Mouse (Mus musculus): ENCODE measurements around the gene Adm2. TPM values are rescaled to one million over a fixed set of nuclear protein-coding genes. Genes with fewer than 3 reads are reported as not detected.

Gene Adm2
- not detected in 2 replicates for total RNA-seq (2015)
- not detected in 2 replicates for total RNA-seq (2017)

DNA sequence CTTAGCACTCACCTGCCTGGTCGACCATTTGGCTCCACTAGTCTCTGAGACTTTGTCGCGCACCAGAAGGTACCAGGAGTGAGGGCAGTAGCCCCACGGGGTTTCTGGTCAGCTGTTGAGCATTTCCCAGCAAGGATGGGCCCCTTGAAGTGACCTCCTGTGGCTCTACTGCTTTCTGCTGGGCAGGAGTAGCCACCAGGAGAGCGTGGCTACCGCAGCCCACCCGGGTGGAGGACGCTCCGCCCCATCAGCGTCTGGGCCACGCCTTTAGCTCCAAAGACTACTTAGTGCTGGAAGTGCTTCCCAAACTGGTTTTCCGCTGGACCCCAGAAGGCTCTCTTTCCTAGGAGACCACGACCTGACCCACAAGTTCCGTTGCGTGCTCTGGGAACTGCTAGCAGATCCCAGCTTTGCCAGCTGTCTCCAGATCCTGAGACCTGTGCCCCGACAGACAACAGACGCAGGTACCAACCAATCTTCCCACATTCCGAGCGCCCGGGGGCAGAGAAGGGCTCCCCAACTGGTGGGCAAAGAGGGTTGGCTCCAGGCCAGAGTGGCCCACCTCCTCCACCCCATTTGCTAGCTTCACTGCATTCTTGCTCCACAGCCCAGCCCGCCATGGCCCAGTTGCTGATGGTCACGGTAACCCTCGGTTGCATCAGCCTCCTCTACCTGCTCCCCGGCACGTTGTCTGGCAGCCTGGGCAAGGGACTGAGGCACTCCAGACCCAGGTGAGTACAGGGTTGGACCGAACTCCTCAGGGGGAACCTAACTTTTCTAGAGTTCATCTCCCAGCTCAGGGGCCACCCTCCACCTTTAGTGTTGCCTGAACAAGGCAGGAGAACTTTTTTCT lies at the start of gene Adm2:
Gene Adm2, plus strand, starts transcription at position 51 of the 853 bp plus-strand sequence.
- ATAC-seq (replicated peaks; ENCODE audit: poor library complexity) = no peak

DNA sequence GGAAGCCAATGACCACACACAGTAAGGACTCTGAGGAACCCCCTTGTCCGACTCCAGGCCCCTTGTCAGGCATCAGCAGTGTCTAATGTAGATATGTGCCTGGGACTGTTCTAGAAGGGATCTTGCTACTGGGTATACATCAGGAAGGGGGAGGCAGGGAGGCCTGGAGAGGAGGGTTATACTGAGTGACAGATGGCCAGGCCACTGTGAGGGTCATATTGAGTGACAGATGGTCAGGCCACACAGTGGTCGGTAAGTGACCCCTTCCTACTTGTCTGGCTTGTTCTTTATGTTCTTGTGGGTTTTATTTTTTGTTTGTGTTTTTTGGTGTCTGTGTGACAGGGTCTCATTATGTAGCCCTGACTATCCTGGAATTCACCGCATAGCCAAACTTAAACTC lies 47.0 kb upstream of the Adm2 start:
- ATAC-seq (replicated peaks; ENCODE audit: poor library complexity) = no peak

DNA sequence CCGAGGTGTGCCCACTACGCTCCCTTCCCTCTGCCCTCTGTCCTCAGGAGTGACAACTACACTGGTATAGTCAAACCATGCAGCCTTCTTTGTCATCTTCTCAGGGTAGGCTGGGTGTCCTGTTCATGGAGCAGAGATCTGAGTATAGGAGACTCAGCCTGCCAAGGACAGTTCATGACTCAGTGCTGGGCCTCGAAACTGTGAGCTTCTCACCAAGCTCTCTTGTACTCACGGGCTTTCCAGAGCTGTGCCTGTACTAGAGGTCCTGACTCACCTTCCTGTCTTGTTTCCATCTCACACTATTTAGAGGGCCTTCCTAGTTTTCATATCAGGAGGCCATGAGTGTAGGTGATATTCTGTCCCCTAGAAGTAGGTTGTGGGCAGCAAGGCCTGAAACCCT lies 45.2 kb upstream of the Adm2 start:
- no peak for ATAC-seq (replicated peaks; ENCODE audit: poor library complexity)

DNA sequence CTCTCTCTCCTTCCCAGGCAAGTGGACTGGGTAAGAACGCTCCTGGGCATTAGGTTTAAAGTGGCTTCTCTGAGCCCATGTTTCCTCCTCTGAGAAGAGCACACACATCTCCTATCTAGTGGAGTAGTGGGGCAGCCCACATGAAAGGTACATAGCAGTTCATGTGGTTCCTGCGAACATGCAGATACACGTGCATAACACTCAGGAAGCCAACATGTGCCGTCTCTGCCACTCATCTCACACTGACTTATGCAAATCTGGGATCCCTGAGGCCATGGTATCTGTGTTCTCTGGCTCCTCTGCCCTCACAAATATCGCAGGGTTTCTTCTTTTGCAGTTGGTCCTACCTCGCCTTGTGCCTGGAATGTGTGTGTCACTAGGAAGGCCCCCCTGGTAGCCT lies 40.0 kb upstream of the Adm2 start:
- ATAC-seq (replicated peaks; ENCODE audit: poor library complexity) = no peak

DNA sequence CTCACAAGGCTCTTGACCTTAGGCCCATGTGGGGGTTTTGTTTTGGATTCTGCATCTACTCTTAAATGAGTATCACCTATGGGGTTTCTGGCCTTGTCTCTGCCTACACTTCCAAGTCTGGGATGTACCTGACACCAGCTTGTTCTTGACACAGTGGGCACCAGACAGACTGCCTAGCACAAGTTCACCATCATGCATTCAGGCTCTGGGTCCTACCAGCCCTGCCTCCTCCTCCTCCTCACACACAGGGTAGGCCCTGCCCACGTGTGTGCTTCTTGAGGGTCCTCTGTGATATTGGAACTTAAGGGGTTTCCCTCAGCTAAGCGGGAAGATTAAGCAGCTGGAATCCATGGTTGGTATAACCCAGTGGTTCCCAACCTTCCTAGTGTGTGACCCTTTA lies 38.4 kb upstream of the Adm2 start:
- no peak for ATAC-seq (replicated peaks; ENCODE audit: poor library complexity)

DNA sequence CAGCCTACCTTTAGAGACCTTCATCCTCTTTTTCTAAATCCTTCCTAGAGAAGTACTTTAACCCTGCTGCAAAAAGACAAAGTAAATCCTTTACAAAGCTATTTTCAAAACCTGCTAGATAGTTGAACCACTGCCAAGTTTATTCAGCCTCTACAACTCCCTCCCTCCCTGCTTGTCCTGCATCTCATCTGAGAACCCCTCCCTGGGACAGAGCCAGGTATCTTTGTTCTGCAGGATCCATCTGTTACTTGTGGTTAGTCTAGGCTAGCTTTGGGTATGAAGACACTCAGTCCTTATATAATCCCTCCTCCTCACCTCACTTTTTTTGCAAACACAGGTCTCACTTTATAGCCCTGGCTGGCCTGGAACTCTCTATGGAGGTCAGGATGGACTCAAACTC lies 37.5 kb upstream of the Adm2 start:
- peak; percentile 72 for ATAC-seq (replicated peaks; ENCODE audit: poor library complexity)

DNA sequence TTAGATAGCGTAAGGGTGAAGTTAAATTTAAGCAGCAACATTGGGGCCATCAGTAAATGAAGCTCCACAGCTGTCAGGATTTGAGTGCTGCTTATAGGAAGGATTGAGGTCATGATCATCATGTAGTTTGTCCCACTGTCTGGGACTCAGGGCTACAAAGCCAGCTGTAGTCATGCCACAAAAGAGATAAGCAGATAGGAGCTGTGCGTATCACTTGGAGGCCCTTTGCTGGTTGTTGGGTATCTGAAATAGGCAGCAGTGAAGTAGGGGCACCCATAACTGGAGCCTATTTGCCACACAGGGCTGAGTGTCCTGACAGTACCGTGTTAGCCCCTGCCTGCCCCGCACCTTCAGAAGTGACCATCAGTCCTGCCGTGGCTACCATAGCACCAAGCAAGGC lies 37.0 kb upstream of the Adm2 start:
- ATAC-seq (replicated peaks; ENCODE audit: poor library complexity) = peak; percentile 81

DNA sequence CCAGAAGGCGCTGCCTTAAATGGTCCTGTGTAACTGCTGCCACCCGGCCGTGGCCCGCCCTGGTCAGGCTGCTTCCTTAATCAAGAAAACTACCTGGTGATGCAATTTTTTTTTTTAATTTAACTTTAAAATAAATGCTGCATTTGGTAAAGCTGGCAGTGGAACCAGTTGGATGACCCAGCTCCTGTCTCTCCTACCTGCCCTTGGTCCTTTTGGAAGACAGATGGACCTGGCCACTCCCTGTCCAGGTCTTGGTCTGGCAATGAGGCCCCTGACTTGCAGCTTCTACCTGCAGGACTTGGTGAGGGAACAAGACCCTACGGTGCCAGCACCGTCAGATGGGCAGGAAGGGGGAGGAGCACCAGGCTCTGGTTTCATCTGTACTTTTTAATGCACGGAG lies 36.4 kb upstream of the Adm2 start:
- ATAC-seq (replicated peaks; ENCODE audit: poor library complexity) = peak; percentile 6; the same call in 1 of the 2 replicates

DNA sequence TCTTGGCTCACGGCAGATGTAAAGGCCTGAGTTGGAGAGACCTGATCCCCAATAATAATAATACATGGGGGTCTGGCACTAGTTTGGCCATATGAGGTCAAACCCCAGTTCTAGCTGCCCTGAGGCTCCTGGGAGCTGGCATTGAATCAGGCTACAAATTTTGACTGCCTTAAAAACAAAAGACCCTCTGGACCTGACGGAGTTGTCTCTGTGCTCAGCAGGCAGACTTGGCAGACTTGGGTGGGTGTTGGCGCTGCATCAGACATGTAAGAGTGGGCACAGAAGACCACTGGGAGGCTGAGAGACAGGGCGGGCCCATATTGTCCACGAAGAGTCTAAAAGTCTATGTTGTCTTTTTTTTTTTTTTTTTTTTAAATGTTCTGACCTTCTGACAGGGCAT lies 35.9 kb upstream of the Adm2 start:
- no peak for ATAC-seq (replicated peaks; ENCODE audit: poor library complexity)

DNA sequence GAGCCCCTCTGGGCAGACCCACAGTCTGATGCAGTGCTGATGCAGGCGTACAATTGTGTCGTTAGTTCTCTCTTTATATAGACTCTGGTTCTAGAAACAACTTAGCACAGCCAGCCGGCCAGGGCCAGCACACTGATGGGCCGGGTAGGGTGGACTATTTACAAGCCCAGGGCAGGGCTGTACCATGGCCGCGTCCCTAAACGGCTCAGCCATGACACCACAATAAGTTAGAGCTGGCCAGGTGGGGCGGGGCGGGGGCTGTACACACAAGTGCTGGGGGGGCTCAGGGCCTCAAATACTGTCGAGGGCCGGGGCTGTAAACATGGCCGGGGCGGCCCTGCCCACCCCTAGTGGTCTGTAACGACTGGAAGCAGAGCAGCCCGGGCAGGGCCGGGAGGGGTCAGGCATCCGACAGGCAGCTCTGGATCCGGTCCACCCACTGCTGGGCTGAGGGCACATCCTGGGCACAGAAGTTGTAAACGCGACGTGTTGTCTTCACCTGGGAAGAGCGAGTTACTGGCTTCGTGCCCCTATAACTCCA lies 34.2 kb upstream of the Adm2 start:
- ATAC-seq (replicated peaks; ENCODE audit: poor library complexity) = no peak

DNA sequence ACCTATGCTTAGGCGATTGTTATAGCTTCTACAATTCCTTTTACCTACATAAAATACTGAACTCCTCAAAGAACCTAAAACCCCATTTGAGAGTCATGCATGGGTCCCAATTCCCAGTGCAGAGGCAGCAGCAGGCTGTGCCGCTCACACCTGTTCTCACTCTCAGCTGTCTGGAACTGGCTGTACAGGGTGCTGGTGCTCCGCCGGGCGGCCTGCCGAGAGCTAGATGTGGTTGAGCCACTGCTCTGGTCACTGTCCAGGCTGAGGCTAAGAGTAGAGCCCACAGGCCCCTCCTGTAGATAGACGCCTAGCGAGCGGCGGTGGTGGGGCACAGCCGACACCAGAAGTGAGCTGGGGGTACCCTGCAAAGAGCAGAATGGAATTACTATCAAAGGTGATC lies 33.1 kb upstream of the Adm2 start:
- no peak for ATAC-seq (replicated peaks; ENCODE audit: poor library complexity)

DNA sequence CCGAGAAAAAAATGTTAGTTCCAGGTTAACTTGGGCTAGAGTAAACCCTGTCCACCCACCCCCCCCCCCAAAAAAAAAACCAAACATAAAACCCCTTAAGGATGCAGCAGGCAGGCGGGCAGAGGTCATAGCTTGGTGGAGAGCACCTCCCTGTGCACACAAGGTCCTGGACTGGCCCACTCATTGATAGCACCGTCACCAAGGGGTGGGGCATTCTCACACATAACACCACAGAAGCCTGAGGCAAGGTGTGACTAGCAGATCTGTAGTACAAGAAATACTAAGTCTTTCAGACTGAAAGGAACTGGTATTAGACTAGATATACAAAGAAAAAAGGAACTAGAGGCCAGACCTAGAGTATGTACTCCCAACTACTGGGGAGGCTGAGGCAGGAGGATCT lies 31.0 kb upstream of the Adm2 start:
- peak; percentile 63 for ATAC-seq (replicated peaks; ENCODE audit: poor library complexity)

DNA sequence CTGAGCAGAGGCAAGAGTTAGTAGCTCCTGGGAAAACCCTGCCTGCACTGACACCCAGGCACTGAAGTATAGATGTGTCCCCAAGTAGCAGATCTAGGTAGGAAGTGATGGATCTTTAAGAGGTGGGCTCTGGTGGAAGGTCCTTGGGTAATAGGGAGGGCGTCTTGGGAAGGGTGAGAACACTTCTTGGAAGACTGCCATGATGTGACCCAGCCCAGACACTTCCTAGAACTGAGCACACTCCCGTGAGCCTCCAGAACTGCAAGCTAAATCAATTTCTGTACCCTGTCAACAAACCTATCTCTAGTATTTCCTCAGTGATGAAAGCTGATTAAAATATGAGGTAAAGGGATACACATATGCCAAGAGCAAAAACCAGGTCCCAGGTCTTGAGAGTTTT lies 29.7 kb upstream of the Adm2 start:
- ATAC-seq (replicated peaks; ENCODE audit: poor library complexity) = no peak

DNA sequence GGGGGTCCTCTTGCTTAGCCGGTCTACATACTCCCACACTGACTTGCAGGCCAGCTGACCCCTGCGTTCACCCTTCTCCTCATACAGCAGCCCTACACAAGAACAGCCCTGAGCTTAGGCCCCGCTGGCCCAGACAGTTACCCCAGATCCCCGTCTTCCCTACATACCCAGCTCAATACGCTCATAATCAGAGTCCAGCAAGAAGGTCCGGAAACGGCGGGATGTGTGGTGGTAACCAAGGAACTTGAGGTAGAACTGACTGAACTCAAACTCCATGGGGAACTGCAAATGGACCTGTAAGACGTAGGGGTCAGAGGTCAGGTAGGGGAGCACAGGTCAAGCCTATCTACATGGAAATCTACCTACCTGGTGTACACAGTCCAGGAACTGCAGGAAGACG lies 28.7 kb upstream of the Adm2 start:
- no peak for ATAC-seq (replicated peaks; ENCODE audit: poor library complexity)

DNA sequence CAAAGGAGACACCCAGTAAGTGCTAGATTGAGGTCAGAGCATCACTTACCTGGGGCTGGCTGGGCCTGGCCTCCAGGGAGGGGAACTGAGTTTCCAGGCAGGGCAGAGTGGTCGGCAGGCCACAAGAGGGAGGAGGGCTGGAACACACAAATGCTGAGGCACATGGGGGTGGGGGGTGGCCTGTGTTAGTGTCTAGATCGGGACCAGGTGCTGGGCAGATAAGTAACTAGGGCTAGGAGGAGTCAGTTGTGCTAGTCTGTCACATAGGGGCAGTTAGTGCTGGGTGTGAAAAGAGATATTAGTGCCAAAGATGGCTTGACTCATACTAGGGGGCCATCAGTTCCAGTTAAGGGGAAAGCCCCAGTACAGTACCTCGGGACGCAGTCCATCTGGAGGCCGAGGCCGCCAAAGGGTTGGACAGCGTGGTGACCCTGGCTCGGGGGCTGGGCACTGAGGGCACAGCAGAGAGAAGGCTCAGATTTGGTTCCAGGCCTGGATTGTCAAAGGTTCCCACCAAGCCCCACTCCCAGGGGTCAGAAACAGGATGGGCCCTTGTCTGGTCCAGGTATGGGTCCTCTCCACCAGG lies 26.8 kb upstream of the Adm2 start:
- peak; percentile 62 for ATAC-seq (replicated peaks; ENCODE audit: poor library complexity)

DNA sequence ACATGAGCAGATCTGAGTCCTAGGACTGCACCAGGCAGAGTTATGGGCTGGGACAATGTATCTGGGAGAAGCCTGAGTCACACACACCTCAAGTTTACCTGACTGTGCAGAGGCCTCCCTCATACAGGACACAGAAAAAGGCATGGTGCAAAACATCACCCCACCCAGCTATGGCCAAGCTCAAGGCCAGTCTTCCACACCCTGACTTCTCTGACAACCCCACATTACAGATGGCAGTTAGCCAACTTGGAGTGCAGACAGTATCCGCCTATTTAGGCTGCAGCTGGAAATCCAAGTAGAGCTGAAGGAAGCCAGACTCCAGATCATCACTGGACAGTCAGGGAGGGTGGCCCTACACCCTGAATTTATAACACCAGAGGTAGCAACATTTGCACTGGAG lies 26.1 kb upstream of the Adm2 start:
- no peak for ATAC-seq (replicated peaks; ENCODE audit: poor library complexity)

DNA sequence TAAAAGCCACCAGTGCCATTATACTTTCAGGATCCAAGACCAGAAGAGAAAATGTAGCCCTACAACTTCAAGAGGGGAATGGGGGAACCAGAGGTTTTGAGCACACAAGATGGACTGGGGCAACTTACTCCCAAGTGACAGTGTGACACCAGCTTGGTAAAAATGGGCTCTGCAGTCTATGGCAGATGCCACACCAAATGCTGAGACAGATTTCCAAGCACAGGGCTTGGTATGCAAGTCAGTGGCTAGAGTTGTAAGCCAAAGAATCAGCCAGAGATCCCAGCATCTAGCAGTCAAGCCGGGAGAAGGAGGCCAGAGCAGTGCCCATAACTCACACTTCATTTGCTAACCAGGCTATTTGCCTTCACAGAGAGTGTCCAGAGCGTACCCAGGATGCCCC lies 24.8 kb upstream of the Adm2 start:
- ATAC-seq (replicated peaks; ENCODE audit: poor library complexity) = no peak

DNA sequence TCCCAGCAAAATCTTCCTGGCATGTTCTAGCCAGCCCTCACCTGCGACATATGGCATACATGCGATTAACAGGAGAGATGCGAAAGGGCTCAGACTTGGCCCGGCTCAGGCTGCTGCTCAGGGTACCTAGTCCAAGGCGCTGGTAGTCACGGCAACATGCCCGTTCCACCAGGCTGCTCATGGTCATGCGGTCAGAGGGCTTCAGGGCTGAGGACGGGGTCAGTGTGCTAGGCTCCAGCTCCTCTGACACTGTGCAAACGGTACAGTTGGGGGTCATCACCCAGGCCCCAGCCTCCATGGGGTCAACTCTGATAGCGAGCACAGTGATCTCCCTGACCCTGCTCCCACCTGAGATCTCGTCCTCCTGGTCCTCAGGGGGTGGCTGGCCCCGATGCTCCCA lies 22.3 kb upstream of the Adm2 start:
- ATAC-seq (replicated peaks; ENCODE audit: poor library complexity) = no peak

DNA sequence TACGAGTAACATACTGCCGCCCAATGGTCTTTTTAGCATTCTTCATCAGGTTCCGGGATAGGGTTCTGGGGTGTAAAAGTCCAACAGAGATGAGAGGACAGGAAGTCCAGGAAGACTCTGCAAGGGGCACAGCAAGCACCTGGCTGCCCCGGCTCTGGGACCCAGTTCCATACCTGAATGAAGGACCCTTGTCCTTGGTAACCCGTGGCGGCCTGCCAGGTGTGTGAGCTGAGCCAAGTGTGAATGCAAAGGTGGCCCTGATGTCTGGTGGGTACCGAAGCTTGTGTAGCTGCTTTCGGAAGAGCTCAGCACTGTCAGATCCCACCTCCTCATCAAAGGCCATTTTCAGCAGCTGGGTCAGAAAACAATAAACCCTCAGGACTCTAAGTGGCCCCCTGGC lies 21.9 kb upstream of the Adm2 start:
- no peak for ATAC-seq (replicated peaks; ENCODE audit: poor library complexity)

DNA sequence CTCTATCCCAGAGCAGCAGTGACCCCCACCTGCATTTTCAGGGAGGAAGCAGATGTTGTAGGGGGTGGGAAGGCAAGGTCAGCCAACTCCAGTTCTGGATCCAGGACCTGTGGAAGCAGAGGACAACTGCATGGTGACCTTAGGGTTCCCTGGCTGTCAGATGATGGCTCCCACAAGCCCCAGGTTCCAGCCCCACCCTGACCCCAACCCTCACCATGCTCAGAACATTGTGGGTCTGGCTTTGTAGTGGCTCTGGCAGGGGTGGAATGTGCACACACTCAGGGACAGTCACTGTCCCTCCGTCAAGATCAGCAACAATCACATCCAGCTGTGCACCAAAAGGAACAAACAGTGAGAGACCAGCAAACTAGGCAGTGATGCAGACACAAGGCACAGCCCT lies 16.6 kb upstream of the Adm2 start:
- ATAC-seq (replicated peaks; ENCODE audit: poor library complexity) = no peak

DNA sequence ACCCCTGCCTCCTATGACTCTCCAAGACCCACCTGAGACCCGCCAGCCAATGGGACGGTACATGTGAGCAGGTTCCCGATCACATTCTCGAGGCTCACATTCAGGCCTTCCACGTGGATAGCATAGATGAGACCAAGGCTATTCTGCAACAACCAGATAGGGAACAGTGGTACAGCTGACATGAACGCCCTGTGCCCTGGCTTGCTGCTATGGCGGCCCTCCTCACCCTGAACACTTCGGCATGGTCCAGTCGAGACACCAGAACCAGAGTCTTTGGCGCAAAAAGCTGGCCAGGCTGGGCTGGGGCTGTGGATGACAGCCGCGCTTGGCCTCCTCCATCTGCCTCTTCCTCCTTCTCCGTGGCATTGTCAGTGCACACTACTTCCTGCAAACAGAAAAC lies 15.1 kb upstream of the Adm2 start:
- no peak for ATAC-seq (replicated peaks; ENCODE audit: poor library complexity)

DNA sequence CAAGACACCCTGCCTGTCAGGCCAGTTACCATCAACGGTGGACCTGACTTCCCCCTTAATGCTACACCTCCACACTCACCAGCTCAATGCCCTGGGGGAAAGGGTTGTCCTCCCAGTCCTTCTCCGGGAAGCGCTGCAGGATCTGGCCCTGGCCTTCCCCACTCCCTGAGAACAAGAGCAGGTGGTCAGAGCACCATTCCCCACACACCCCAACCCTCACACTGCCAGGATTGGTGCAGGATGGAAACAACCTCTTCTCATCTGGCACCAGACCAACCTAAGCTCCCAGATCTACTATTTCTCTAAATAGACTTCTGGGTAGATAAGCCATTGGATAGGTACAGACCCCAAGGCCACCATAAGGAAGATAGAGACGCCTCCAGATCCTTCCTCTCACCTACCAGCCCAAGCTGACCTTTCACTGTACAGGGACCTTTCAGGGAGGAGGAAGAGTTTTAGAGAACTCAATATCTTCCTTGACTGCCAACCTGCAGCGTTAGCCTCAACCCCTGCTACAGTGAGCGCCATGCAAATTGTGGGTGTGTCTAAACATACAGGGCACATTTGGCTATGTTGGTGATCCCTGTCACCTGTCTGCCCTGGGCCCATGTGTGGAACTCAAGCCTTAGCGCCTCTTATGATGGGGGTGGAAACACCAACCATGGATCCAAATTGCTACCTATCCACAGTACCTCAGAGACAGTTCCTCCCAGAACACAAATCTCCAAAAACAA lies 13.9 kb upstream of the Adm2 start:
- no peak for ATAC-seq (replicated peaks; ENCODE audit: poor library complexity)
